Mouse (Mus musculus): ENCODE measurements at regions not wholly inside any gene's neighbourhood (a gene's known extent, or its start where the extent isn't known, plus 50 kb on each side); places are given as distances from the start of the nearest gene placed in this dataset.

- H3K4me1 ChIP-seq (ENCODE audit: control insufficient read depth, insufficient read depth, low read length), result no peaks in the 10 kb centered on the region
- TF ChIP-seq CTCF (IDR thresholded peaks at IDR 0.05; ENCODE audit: extremely low read depth, insufficient read depth, low read length) (no peak), POLR2A (IDR thresholded peaks at IDR 0.05; ENCODE audit: extremely low read depth, insufficient read depth, low read length) (no peak)
- H3K27ac ChIP-seq (ENCODE audit: insufficient read depth, low read length), result no peak overlapping the region
- no peak overlapping the region for H3K4me3 ChIP-seq (ENCODE audit: insufficient read depth, low read length)
Measured at GRCm38 (mm10) chr11:21425480-21426101, 54.6 kb upstream of the Ugp2 start.

- Histone ChIP-seq H3K4me3 (ENCODE audit: insufficient read depth, low read length) (no peak overlapping the region), H3K27ac (ENCODE audit: insufficient read depth, low read length) (no peak overlapping the region), H3K4me1 (ENCODE audit: control insufficient read depth, insufficient read depth, low read length) (no peaks in the 10 kb centered on the region)
- TF ChIP-seq POLR2A (IDR thresholded peaks at IDR 0.05; ENCODE audit: extremely low read depth, insufficient read depth, low read length) (no peak), CTCF (IDR thresholded peaks at IDR 0.05; ENCODE audit: extremely low read depth, insufficient read depth, low read length) (no peak)
Measured at GRCm38 (mm10) chr11:21424345-21424744, 53.3 kb upstream of the Ugp2 start.

GRCm38 (mm10) chr11:21422281-21422878, 51.4 kb upstream of the Ugp2 start:
- TF ChIP-seq CTCF (IDR thresholded peaks at IDR 0.05; ENCODE audit: extremely low read depth, insufficient read depth, low read length), result no peak
- no peak for TF ChIP-seq POLR2A (IDR thresholded peaks at IDR 0.05; ENCODE audit: extremely low read depth, insufficient read depth, low read length)
- no peak overlapping the region for H3K27ac ChIP-seq (ENCODE audit: insufficient read depth, low read length)
- no peak overlapping the region for H3K4me3 ChIP-seq (ENCODE audit: insufficient read depth, low read length)
- H3K4me1 ChIP-seq (ENCODE audit: control insufficient read depth, insufficient read depth, low read length), result no peaks in the 10 kb centered on the region

All from cortical plate, adult 2 months (tissue).